Mouse (Mus musculus) MEL (cell line): ENCODE measurements around the gene Slc25a41. TPM values are rescaled to one million over a fixed set of nuclear protein-coding genes. Genes with fewer than 3 reads are reported as not detected.

Source experiments
- DNase-seq: peaks from one replicate; pipeline ENCODE4 v3.0.0; 2011; ENCODE audit warnings: low read depth, low spot score
- H3K27ac ChIP-seq: 2 replicates; pipeline ENCODE4 v1.5.1; 2012; ENCODE audit warnings: low read depth, mild to moderate bottlenecking, control low read depth, low read length, moderate library complexity; ENCODE audit not compliant: control insufficient read depth
- H3K27me3 ChIP-seq, 2 experiments: fragments of 150-350 bp in 1 of 2; sonication (generic) in 1 of 2; 2 replicates each; pipeline ENCODE4 v1.6.1; 2012; ENCODE audit warnings: low read length in 2 of 2, mild to moderate bottlenecking in 2 of 2, improper control_type of control experiment in 1 of 2, moderate library complexity in 1 of 2; ENCODE audit not compliant: insufficient read depth in 2 of 2, control insufficient read depth in 1 of 2
- H3K36me3 ChIP-seq, 2 experiments: 2 replicates each; pipeline ENCODE4 v1.6.1; 2012 to 2014; ENCODE audit warnings: low read length in 2 of 2, improper control_type of control experiment in 1 of 2, inconsistent platforms in 1 of 2, mild to moderate bottlenecking in 1 of 2; ENCODE audit not compliant: insufficient read depth in 2 of 2, control insufficient read depth in 1 of 2
- H3K4me1 ChIP-seq, 2 experiments: fragments of 150-350 bp in 1 of 2; sonication (generic) in 1 of 2; 2 replicates each; pipeline ENCODE4 v1.6.1; 2012; ENCODE audit warnings: low read length in 2 of 2, improper control_type of control experiment in 1 of 2, mild to moderate bottlenecking in 1 of 2; ENCODE audit not compliant: insufficient read depth in 2 of 2, control insufficient read depth in 1 of 2
- H3K4me3 ChIP-seq, 2 experiments: fragments of 150-350 bp in 1 of 2; sonication (generic) in 1 of 2; 2 replicates each; pipeline ENCODE4 v1.5.1; 2012; ENCODE audit warnings: low read depth in 2 of 2, low read length in 2 of 2, mild to moderate bottlenecking in 2 of 2, moderate library complexity in 2 of 2, control low read depth in 1 of 2, improper control_type of control experiment in 1 of 2; ENCODE audit not compliant: control insufficient read depth in 1 of 2, insufficient read depth in 1 of 2
- H3K79me2 ChIP-seq: 2 replicates; pipeline ENCODE4 v1.6.1; 2012; ENCODE audit warnings: mild to moderate bottlenecking, low read length, moderate library complexity; ENCODE audit not compliant: control insufficient read depth, poor library complexity, insufficient read depth
- H3K9ac ChIP-seq: 2 replicates; pipeline ENCODE4 v1.6.1; 2012; ENCODE audit warnings: low read depth, mild to moderate bottlenecking, control low read depth, low read length, moderate library complexity; ENCODE audit not compliant: control insufficient read depth, poor library complexity, severe bottlenecking
- H3K9me3 ChIP-seq: fragments of 150-350 bp; sonication (generic); replicated peaks from 2 replicates; pipeline ENCODE4 v1.6.1; 2012; ENCODE audit warnings: mild to moderate bottlenecking, low read length, improper control_type of control experiment, moderate library complexity; ENCODE audit not compliant: insufficient read depth
- CHD2 ChIP-seq: IDR thresholded peaks from 2 replicates; pipeline ENCODE4 v1.6.1; 2011; ENCODE audit warnings: low read length, improper control_type of control experiment
- ELF1 ChIP-seq: IDR thresholded peaks from 2 replicates; pipeline ENCODE4 v1.6.1; 2014; ENCODE audit warnings: low read depth, mild to moderate bottlenecking, inconsistent platforms, low read length, improper control_type of control experiment, moderate library complexity
- EP300 ChIP-seq, 2 experiments: IDR thresholded peaks; 2 replicates each; pipeline ENCODE4 v1.6.1; 2011; ENCODE audit warnings: improper control_type of control experiment in 2 of 2, low read length in 2 of 2, low read depth in 1 of 2, mild to moderate bottlenecking in 1 of 2
- ETS1 ChIP-seq: IDR thresholded peaks from 2 replicates; pipeline ENCODE4 v1.6.1; 2012; ENCODE audit warnings: low read depth, mild to moderate bottlenecking, inconsistent platforms, low read length, improper control_type of control experiment, moderate library complexity
- GABPA ChIP-seq: IDR thresholded peaks from 2 replicates; pipeline ENCODE4 v1.6.1; 2012; ENCODE audit warnings: low read depth, mild to moderate bottlenecking, inconsistent platforms, low read length, improper control_type of control experiment, moderate library complexity
- GATA1 ChIP-seq: IDR thresholded peaks from 2 replicates; pipeline ENCODE4 v1.6.1; 2011; ENCODE audit warnings: low read depth, low read length, improper control_type of control experiment
- HCFC1 ChIP-seq: IDR thresholded peaks from 2 replicates; pipeline ENCODE4 v1.6.1; 2012; ENCODE audit warnings: low read depth, mild to moderate bottlenecking, inconsistent platforms, low read length, improper control_type of control experiment, moderate library complexity
- MAX ChIP-seq: IDR thresholded peaks from 2 replicates; pipeline ENCODE4 v1.6.1; 2011; ENCODE audit warnings: low read length, improper control_type of control experiment
- MAZ ChIP-seq: IDR thresholded peaks from 2 replicates; pipeline ENCODE4 v1.6.1; 2012; ENCODE audit warnings: low read depth, mild to moderate bottlenecking, inconsistent platforms, low read length, improper control_type of control experiment
- MXI1 ChIP-seq: IDR thresholded peaks from 2 replicates; pipeline ENCODE4 v1.6.1; 2011; ENCODE audit warnings: mild to moderate bottlenecking, low read depth, low read length, improper control_type of control experiment
- NELFE ChIP-seq: IDR thresholded peaks from 2 replicates; pipeline ENCODE4 v1.6.1; 2011; ENCODE audit warnings: low read depth, low read length, improper control_type of control experiment
- POLR2A ChIP-seq, 2 experiments: IDR thresholded peaks; 2 replicates each; pipeline ENCODE4 v1.6.1; 2011 to 2012; ENCODE audit warnings: low read length in 2 of 2, mild to moderate bottlenecking in 2 of 2, control low read depth in 1 of 2, improper control_type of control experiment in 1 of 2, low read depth in 1 of 2, moderate library complexity in 1 of 2; ENCODE audit not compliant: control insufficient read depth in 1 of 2, insufficient read depth in 1 of 2, poor library complexity in 1 of 2
- POLR2AphosphoS2 ChIP-seq: IDR thresholded peaks from 2 replicates; pipeline ENCODE4 v1.6.1; 2011; ENCODE audit warnings: low read length, improper control_type of control experiment
- RAD21 ChIP-seq: IDR thresholded peaks from 2 replicates; pipeline ENCODE4 v1.6.1; 2011; ENCODE audit warnings: mild to moderate bottlenecking, low read depth, low read length, improper control_type of control experiment
- RCOR1 ChIP-seq: IDR thresholded peaks from 2 replicates; pipeline ENCODE4 v1.6.1; 2012; ENCODE audit warnings: low read depth, mild to moderate bottlenecking, inconsistent platforms, low read length, improper control_type of control experiment
- SIN3A ChIP-seq: IDR thresholded peaks from 2 replicates; pipeline ENCODE4 v1.6.1; 2012; ENCODE audit warnings: low read length, improper control_type of control experiment, inconsistent platforms
- SMC3 ChIP-seq: IDR thresholded peaks from 2 replicates; pipeline ENCODE4 v1.6.1; 2011; ENCODE audit warnings: low read depth, low read length, improper control_type of control experiment
- TCF12 ChIP-seq: IDR thresholded peaks from 2 replicates; pipeline ENCODE4 v1.6.1; 2014; ENCODE audit warnings: low read depth, mild to moderate bottlenecking, inconsistent platforms, low read length, improper control_type of control experiment, moderate library complexity
- USF1 ChIP-seq: IDR thresholded peaks from 2 replicates; pipeline ENCODE4 v1.6.1; 2014; ENCODE audit warnings: low read depth, mild to moderate bottlenecking, inconsistent platforms, low read length, improper control_type of control experiment, moderate library complexity
- ZMIZ1 ChIP-seq: IDR thresholded peaks from 2 replicates; pipeline ENCODE4 v1.6.1; 2012; ENCODE audit warnings: low read depth, mild to moderate bottlenecking, inconsistent platforms, low read length, improper control_type of control experiment, moderate library complexity
- ZNF384 ChIP-seq: IDR thresholded peaks from 2 replicates; pipeline ENCODE4 v1.6.1; 2012; ENCODE audit warnings: low read depth, mild to moderate bottlenecking, inconsistent platforms, low read length, improper control_type of control experiment
- polyA plus RNA-seq, 2 experiments: library from polyadenylated mRNA; stranded (reverse) in 1 of 2; unstranded in 1 of 2; fragments of >175 nt in 1 of 2; fragments of >200 nt in 1 of 2; gene quantifications; 2 replicates each; pipeline versions ENCODE4 v1.2.1 to v1.2.4; 2012; ENCODE audit warnings: low replicate concordance in 2 of 2, low read depth in 1 of 2; ENCODE audit not compliant: insufficient read length in 2 of 2, insufficient read depth in 1 of 2, missing spikeins in 1 of 2
- total RNA-seq: library from RNA; depleted of rRNA; stranded (reverse); fragments of 300-350 nt; gene quantifications from 2 replicates; pipeline ENCODE4 v1.2.3, GENCODE M21; 2012

Gene Slc25a41
- total and polyA plus RNA-seq, 3 experiments, result 0.08 to 0.15 TPM; not detected in 1

DNA sequence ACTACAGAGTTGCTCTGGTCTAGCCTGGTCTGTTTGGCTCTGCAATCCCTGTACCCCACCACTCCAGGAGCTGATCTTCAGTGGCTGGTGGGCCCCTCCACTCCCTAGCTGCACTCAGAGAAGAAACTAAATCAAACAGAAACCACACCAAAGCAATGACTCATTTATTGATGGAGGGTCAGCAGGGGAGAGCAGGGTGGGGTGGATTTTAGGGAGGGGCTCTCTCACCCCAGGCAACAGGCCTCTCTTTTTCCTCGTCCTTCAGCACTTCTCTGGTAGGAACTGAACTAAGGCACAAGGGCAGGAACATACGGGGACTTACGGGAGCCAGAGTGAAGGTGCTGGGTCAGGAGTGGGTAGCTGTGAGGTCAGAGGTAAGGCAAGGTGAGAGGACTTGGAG lies 38.5 kb upstream of the Slc25a41 start:
- Histone ChIP-seq H3K9me3 (no peaks in the 10 kb centered on the region), H3K79me2 (peaks cover 5% of the 10 kb centered on the region; the same call in 1 of the 2 replicates), H3K27me3 (no peaks in the 10 kb centered on the region), H3K4me1 (peaks cover 11 to 20% of the 10 kb centered on the region in 2 experiments), H3K4me3 (no peak overlapping the region), H3K36me3 (peaks cover 0 to 10% of the 10 kb centered on the region in 2 experiments; a peak in 2 of 4 replicates), H3K9ac (no peak overlapping the region), H3K27ac (no peak overlapping the region)
- TF ChIP-seq RCOR1, result no peak
- DNase-seq, result no peak

DNA sequence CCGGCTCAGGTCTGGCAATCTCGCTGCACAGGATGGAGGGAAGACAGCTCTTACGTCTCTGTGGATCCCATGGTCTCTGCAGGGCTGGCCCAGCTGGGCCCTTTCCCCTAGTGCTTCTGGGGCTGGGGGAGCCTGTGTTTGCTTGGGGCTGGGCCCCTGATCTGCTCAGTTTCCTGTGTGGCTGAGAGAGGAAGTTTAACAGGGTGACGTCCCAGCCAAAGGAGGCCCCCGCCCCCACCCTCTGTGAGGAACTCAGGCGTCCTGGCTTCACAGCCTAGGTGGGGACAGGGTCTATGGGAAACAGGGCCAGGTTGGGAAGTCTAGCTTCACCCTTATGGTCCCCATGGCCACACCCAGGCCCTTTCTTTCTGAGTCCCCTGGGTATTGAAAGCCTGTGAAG lies 36.9 kb upstream of the Slc25a41 start, which contains the start of gene Dennd1c:
Gene Dennd1c, minus strand, starts transcription at position 179 of the 400 bp plus-strand sequence.
- H3K4me1 ChIP-seq, result peaks cover 11 to 20% of the 10 kb centered on the region in 2 experiments
- H3K27ac ChIP-seq, result peak within 1 kb of the TSS; percentile 60
- H3K4me3 ChIP-seq, result peak within 1 kb of the TSS; percentile 57 to 60
- peak within 1 kb of the TSS; percentile 88 for H3K9ac ChIP-seq
- H3K27me3 ChIP-seq, result no peaks in the 10 kb centered on the region
- TF ChIP-seq CHD2 (peak; percentile 62; the same call in 1 of the 2 replicates), TCF12 (peak; percentile 55; the same call in 1 of the 2 replicates), GATA1 (no peak), USF1 (0 out of 2 replicates have a peak, but pooled peaks have one; percentile 18), MAX (peak; percentile 33; the same call in 1 of the 2 replicates), SIN3A (peak; percentile 68), ZNF384 (no peak), EP300 (IDR thresholded peaks at IDR 0.05; ENCODE audit: low read depth in 1 of 2, low read length in 2 of 2) (peak; percentile 42; a peak in 3 of 4 replicates), ELF1 (peak; percentile 64; the same call in 1 of the 2 replicates), RCOR1 (peak; percentile 34; the same call in 1 of the 2 replicates), ETS1 (peak; percentile 35; the same call in 1 of the 2 replicates), MXI1 (peak; percentile 65; the same call in 1 of the 2 replicates), POLR2AphosphoS2 (peak; percentile 42; the same call in 1 of the 2 replicates), NELFE (peak; percentile 71), POLR2A (IDR thresholded peaks at IDR 0.05; ENCODE audit: control insufficient read depth in 1 of 2, insufficient read depth in 1 of 2, low read depth in 1 of 2, low read length in 2 of 2, poor library complexity in 1 of 2) (peak in 1 of 2 experiments; percentile 75; a peak in 2 of 4 replicates), RAD21 (no peak), MAZ (peak; percentile 79; the same call in 1 of the 2 replicates), GABPA (0 out of 2 replicates have a peak, but pooled peaks have one; percentile 16), SMC3 (no peak), HCFC1 (peak; percentile 65), ZMIZ1 (peak; percentile 84; the same call in 1 of the 2 replicates)
- TF ChIP-seq, all 39 proteins: peak for 17
- peaks cover 0 to 10% of the 10 kb centered on the region in 2 experiments; a peak in 2 of 4 replicates for H3K36me3 ChIP-seq
- peaks cover 5% of the 10 kb centered on the region; the same call in 1 of the 2 replicates for H3K79me2 ChIP-seq
- peak; percentile 83 for DNase-seq
- H3K9me3 ChIP-seq, result no peaks in the 10 kb centered on the region
